Mouse (Mus musculus): ENCODE results near the gene Gm21887.
"Not testable (repeated sequence)": the region's sequence is repeated elsewhere in the genome, so short reads cannot be mapped to it uniquely, and the experiment has no call there.

GRCm38 (mm10) chrX:169980203-169980556, 29.3 kb upstream of the Gm21887 start:
- TF ChIP-seq E2F4 (IDR thresholded peaks at IDR 0.05; ENCODE audit: insufficient read depth); MYOD1 (IDR thresholded peaks at IDR 0.05; ENCODE audit: control insufficient read depth in 1 of 3, insufficient read length in 2 of 3, low read depth in 2 of 3); MYOG (IDR thresholded peaks at IDR 0.05; ENCODE audit: control insufficient read depth in 1 of 3, insufficient read depth in 1 of 3, insufficient read length in 2 of 3, low read depth in 2 of 3); POLR2A (IDR thresholded peaks at IDR 0.05; ENCODE audit: insufficient read length, low read depth); TCF12 (IDR thresholded peaks at IDR 0.05; ENCODE audit: insufficient read depth, poor library complexity, severe bottlenecking); POLR2AphosphoS2 (IDR thresholded peaks at IDR 0.05; ENCODE audit: insufficient read length, low read depth); TCF3 (IDR thresholded peaks at IDR 0.05; ENCODE audit: insufficient read length, low read depth); USF1 (IDR thresholded peaks at IDR 0.05; ENCODE audit: low read depth): not testable (repeated sequence)

Measured in myocyte (in vitro differentiated cells).